Mouse (Mus musculus) ES-E14 (cell line): ENCODE data around the gene Tnfsf12.

Source experiments
- CHD2 ChIP-seq: IDR thresholded peaks from 2 replicates; pipeline ENCODE4 v1.6.1; 2014; ENCODE audit warnings: mild to moderate bottlenecking, low read depth, low read length, inconsistent platforms
- MAFK ChIP-seq: IDR thresholded peaks from 2 replicates; pipeline ENCODE4 v1.6.1; 2014; ENCODE audit warnings: mild to moderate bottlenecking, low read depth, low read length, inconsistent platforms; ENCODE audit not compliant: insufficient read depth

- TF ChIP-seq CHD2 (no peak), MAFK (no peak)
Measured at GRCm38 (mm10) chr11:69715482-69715881, 19.8 kb upstream of the Tnfsf12 start.
